8 mouse cellular contexts compared by ENCODE assay signal in the genomic region with DNA sequence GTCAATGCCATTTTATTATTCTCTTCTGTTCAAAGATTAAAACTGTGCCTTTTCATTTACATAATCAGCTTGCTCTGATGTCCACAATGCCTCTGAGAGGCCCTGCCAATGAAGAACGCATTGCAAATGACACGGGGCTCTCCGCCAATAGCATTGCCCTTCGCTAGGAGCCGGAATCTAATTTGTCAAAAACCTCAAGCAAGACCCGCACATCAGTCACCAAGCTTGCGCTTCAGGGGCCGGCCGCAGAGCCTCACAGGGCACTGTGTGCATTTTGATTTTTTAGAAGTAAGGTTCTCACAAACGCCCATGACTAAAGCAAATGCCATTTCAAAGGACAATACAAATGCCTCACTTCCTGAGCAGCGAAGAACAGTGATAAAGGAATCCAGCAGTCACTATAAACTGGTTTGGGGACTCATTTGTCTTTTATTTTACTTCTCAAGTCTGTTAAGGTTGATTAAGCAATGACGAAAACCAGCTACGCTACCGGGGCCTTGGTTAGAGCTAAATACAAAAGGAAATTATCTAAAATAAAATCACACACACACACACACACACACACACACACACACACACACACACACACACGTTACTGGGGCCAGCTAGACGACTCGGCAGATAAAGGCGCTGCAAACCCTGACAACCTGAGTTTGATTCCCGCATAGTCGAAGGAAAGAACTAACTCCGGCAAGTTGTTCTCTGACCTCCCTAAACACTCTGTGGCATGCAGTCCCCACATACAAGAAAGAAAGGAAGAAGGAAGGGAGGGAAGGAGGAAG. TPM values are rescaled to one million over a fixed set of nuclear protein-coding genes. Genes with fewer than 3 reads are reported as not detected.
DNase-seq lines count a peak whose midpoint lies in the region; ATAC-seq lines count a peak whose summit lies in the region.

No protein-coding gene starts in this region.

- peak overlapping the region; percentile 32 for H3K4me2 ChIP-seq in kidney, embryonic 14.5 days (replicated peaks; ENCODE audit: low read depth, low read length)
- peak overlapping the region; percentile 32 for H3K4me2 ChIP-seq in limb, embryonic 15.5 days
- H3K4me2 ChIP-seq in neural tube, embryonic 14.5 days (ENCODE audit: low read depth, low read length): peak overlapping the region; percentile 55

- no peaks in the 10 kb centered on the region for H3K9me3 ChIP-seq in kidney, embryonic 14.5 days (ENCODE audit: control insufficient read depth, low read length)
- H3K9me3 ChIP-seq in limb, embryonic 15.5 days: no peaks in the 10 kb centered on the region
- H3K9me3 ChIP-seq in neural tube, embryonic 14.5 days (ENCODE audit: control insufficient read depth, low read length): no peaks in the 10 kb centered on the region

- H3K27me3 ChIP-seq in kidney, embryonic 14.5 days (ENCODE audit: control insufficient read depth, insufficient read depth, low read length): no peaks in the 10 kb centered on the region
- no peaks in the 10 kb centered on the region for H3K27me3 ChIP-seq in limb, embryonic 15.5 days
- no peaks in the 10 kb centered on the region for H3K27me3 ChIP-seq in neural tube, embryonic 14.5 days (ENCODE audit: control insufficient read depth, insufficient read depth, low read length)

- H3K4me3 ChIP-seq in kidney, embryonic 14.5 days (ENCODE audit: low read length): peak overlapping the region; percentile 18; the same call in 1 of the 2 replicates
- 0 out of 2 replicates have a peak overlapping the region, but pooled peaks have one; percentile 7 for H3K4me3 ChIP-seq in limb, embryonic 15.5 days
- peak overlapping the region; percentile 21 for H3K4me3 ChIP-seq in neural tube, embryonic 14.5 days (ENCODE audit: low read depth, low read length)

- H3K36me3 ChIP-seq in kidney, embryonic 14.5 days (ENCODE audit: control insufficient read depth, insufficient read depth, low read length): no peaks in the 10 kb centered on the region
- no peaks in the 10 kb centered on the region for H3K36me3 ChIP-seq in limb, embryonic 15.5 days
- H3K36me3 ChIP-seq in neural tube, embryonic 14.5 days (ENCODE audit: control insufficient read depth, insufficient read depth, low read length): no peaks in the 10 kb centered on the region

- H3K4me1 ChIP-seq in kidney, embryonic 14.5 days (ENCODE audit: control insufficient read depth, insufficient read depth, low read length): no peaks in the 10 kb centered on the region
- H3K4me1 ChIP-seq in limb, embryonic 15.5 days: peaks cover 3% of the 10 kb centered on the region; the same call in 1 of the 2 replicates
- H3K4me1 ChIP-seq in neural tube, embryonic 14.5 days (ENCODE audit: control insufficient read depth, insufficient read depth, low read length): no peaks in the 10 kb centered on the region

- WGBS in kidney, embryonic 14.5 days: 22% methylated on average over 21 of the region's 21 CpGs
- 17% methylated on average over 21 of the region's 21 CpGs for WGBS in limb, embryonic 15.5 days
- WGBS in neural tube, embryonic 14.5 days: 10% methylated on average over 21 of the region's 21 CpGs

- no peak overlapping the region for H3K9ac ChIP-seq in kidney, embryonic 14.5 days (ENCODE audit: low read depth, low read length)
- H3K9ac ChIP-seq in limb, embryonic 15.5 days: no peak overlapping the region
- H3K9ac ChIP-seq in neural tube, embryonic 14.5 days (replicated peaks; ENCODE audit: low read depth, low read length): no peak overlapping the region

- peak; percentile 78 for DNase-seq in adrenal gland, postnatal 14 days
- DNase-seq in cerebellum, postnatal 10 days: peak; percentile 90 to 91
- peak; percentile 45 to 56 for DNase-seq in frontal cortex, postnatal 10 days (ENCODE audit: low spot score in 2 of 2)
- DNase-seq in urinary bladder, adult 18-20 months (ENCODE audit: low spot score in 2 of 2): no peak

- no peak overlapping the region for H3K27ac ChIP-seq in kidney, embryonic 14.5 days (ENCODE audit: low read depth, low read length)
- H3K27ac ChIP-seq in limb, embryonic 15.5 days: peak overlapping the region; percentile 69
- H3K27ac ChIP-seq in neural tube, embryonic 14.5 days (ENCODE audit: low read depth, low read length): no peak overlapping the region

- peak; percentile 62; the same call in 1 of the 2 replicates for ATAC-seq in kidney, embryonic 14.5 days (ENCODE audit: low FRiP score, low TSS enrichment)
- ATAC-seq in limb, embryonic 15.5 days (ENCODE audit: insufficient number of reproducible peaks, low FRiP score, low TSS enrichment, low read depth): no peak
- peak; percentile 93 for ATAC-seq in neural tube, embryonic 14.5 days (ENCODE audit: low read depth)
- ATAC-seq in monocyte, adult 5-6 weeks (replicated peaks; ENCODE audit: insufficient number of reproducible peaks, low FRiP score, low TSS enrichment, poor library complexity, severe bottlenecking): no peak

RNA-seq across cellular contexts. Expression of a gene that starts 24.4 kb away (rescaled TPM):
- 25.7 and 27.2 TPM in 2 replicates for total RNA-seq in adrenal gland, postnatal 14 days (2021)
- 25.2 and 33.8 TPM in 2 replicates for polyA plus RNA-seq in kidney, embryonic 14.5 days (2014; fragmentation: Nextera tagmentation; extraction: Ambion mirVana)
- 150 and 174 TPM in 2 replicates for polyA plus RNA-seq in limb, embryonic 15.5 days (2015; fragmentation: Nextera tagmentation; extraction: Ambion mirVana)
- 24.7 and 31.6 TPM in 2 replicates for polyA plus RNA-seq in neural tube, embryonic 14.5 days (2014; fragmentation: Nextera tagmentation; extraction: Ambion mirVana)
- total RNA-seq in monocyte, adult 5-6 weeks (2017): not detected in 3 replicates

Comparison
In these comparisons a context has a peak if more than half of its experiments do, and no peak if none do; other contexts are left out.
1. DNase-seq: peak in adrenal gland, postnatal 14 days (single experiment), cerebellum, postnatal 10 days (2 of 2) and frontal cortex, postnatal 10 days (2 of 2); none in urinary bladder, adult 18-20 months (0 of 2).
2. ATAC-seq: peak in kidney, embryonic 14.5 days (single experiment) and neural tube, embryonic 14.5 days (single experiment); none in limb, embryonic 15.5 days (single experiment) and monocyte, adult 5-6 weeks (single experiment).
3. Peak in every context shown above with its lines, with median percentiles within 50 percentile points of each other: H3K4me2 ChIP-seq and H3K4me3 ChIP-seq.